Mouse (Mus musculus): Measurements from ENCODE around the gene Krt19.

DNA sequence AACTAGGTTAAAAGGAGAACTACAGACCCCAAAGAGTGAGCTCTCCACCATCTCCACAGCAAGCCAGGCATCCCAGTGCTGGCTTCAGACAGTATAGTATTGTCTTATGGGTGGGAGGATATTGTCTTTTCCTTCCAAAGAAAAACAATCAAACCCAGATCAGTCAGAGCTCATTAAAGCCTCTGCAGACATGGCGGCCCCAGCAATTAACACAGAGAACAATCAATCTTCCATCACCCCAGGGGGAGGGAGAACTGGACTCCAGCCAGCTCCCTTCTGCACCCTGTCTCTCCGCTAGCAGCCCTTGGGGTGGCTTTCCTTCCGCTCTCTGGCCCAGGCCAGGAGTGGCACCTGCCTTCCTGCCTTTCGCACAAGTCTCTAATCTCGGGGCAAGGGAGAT is 10.8 kb downstream of the Krt19 start:
- TF ChIP-seq CTCF (IDR thresholded peaks at IDR 0.05; ENCODE audit: borderline replicate concordance, extremely low read depth, insufficient read depth, insufficient read length) (no peak), POLR2A (IDR thresholded peaks at IDR 0.05; ENCODE audit: borderline replicate concordance, extremely low read depth, insufficient read depth, insufficient read length, poor library complexity, severe bottlenecking) (no peak)

All from brain, embryonic 14.5 days (tissue).